Mouse (Mus musculus): Measurements from ENCODE around the gene Aknad1.

Gene Aknad1

DNA sequence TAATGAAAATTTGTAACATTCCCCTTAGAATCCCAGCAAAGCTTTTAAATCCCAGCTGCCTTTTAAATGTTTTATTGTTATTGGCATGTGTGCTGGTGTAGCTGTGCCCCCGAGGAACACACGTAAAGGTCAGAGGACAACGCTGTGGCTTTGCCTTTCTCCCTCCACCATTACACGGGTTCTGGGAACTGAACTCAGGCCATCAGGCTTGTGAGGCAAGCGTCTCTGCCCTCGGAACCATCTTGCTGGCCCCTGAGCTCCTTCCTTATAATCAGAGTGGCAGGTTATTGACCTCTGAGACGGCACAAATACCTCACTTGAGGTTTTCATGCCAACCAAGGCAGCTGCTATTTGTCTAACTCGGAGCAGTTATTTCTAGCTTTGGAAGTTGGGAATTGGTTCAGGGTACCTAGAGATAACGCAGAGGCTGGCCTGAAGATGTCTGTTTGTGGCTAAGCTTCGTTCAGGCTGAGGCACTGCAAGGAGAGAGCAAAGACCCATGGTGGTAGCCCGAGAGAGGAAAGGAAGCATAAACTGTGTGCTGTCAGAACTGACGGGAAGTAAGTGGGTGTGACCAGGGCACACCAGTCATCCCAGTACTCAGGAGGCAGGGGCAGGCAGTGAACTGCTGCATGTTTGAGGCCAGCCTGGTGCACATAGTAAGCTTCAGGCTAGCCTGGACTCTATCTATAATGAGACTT, 48.4 kb downstream of the Aknad1 start:
- DNase-seq (ENCODE audit: low read depth) = no peak

DNA sequence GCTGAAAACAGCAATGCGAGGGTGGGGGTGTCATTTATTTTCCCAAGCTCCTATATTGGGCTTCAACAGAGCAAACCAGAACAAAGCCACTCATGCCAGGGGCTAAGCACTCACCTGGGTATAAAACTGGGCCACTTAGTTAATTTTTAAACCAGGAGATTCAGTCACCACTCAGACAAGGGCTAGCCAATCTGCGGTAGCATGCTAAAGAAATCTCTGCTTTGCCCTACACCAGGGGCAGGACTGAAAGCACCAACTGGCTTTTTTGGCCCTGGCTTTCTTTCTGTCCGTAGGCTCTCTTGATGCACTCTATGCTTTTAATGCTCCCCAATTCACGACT, 49.0 kb downstream of the Aknad1 start:
- no peak for DNase-seq (ENCODE audit: low read depth)

DNA sequence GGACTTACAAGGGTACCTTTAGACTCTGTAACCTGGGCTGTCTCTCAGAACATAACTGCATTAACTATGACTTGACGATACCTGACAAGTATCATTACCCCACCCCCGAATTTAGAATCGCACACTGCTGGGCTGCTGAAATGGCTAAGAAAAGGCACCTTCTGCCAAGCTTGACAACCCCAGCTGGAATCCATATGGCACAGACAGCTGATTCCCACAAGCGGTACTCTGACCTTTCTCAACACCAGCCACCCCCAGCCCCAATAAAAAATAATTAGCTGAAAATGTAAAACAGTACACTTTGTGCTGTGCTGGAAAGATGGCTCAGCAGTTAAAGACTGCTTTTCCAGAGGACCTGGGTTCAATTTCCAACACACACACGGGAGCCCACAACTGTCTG, 49.8 kb downstream of the Aknad1 start:
- no peak for DNase-seq (ENCODE audit: low read depth)

DNA sequence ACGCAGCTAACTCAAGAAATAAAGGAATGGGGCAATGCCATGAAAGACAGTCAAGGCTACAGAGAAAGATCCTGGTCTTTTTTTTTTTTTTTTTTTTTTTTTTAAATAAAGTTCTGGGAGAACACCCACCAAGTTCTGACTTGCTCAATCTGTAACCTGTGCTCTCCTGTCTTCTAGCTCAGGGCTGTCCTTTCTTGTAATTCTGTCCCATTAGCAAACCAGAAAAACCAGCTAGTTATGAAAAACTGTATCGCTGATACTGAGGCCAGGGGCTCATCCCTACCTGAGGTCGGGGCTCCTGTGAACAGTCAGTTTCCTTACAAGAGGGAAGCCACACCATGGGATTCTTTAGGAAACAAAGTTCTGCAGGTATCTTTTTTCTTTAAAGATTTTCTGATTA, 51.0 kb downstream of the Aknad1 start:
- no peak for DNase-seq (ENCODE audit: low read depth)

DNA sequence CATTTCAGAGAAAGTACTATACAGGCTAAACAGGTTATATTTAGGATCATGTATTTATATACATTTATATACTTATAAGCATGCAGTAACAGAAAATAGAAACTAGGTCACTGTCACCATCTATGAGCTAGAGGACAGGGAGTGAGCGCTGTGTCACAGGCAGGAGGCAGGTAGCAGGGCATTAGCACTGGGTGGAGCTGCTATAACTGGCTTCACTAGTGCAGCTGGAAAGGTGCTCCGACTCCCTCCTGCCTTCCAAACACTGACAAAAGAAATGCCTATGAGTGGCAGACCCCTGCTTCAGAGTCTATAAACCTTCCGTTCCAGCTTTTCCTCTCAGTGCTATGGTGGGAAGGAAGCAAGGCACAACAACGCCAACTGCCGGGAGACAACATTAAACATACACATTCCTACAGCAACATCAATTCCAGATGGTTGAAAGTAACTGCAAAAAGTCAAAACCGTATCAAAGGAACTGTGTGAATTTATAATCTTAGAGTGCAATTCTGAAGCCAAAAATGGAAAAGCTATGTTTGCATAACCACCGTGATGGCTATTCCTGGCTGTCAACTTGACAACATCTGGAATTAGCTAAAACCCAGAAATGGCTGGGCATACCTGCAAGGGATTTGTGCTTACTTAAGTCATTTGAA, 51.7 kb downstream of the Aknad1 start:
- no peak for DNase-seq (ENCODE audit: low read depth)

DNA sequence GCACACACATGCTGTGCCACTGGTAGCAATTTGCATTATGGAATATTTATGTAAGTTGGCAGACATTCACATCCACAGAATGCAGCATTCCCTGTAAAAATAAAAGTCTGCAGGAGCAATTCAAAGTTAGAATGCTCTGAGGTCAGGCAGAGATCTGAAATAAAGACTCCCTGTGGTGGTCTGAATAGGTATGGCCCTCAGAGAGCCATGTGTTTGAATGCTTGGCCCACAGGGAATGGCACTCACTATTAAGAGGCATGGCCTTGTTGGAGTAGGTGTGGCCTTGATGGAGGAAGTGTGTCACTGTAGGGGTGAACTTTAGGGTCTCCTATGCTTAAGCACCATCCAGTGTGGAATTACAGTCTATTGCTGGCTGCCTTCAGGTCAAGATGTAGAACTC, 53.0 kb downstream of the Aknad1 start:
- no peak for DNase-seq (ENCODE audit: low read depth)

DNA sequence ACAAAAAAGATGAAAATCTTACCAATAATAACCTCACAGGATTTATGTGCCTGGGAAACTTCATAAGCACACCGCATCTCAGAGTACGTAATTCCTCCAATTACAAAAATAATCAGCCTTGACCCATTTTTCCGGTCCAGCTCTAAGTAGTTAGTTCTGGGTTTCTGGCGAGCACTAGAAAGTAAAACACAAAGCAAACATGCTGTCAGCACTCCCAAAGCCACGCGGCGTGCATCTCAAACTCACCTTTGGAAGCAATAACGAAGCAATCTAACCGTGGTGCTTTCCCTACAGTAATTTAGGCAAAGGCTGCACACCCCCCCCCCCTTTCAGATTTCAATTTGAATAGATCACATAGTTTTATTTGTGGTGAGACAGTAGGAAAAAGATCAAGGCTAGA, 55.3 kb downstream of the Aknad1 start:
- no peak for DNase-seq (ENCODE audit: low read depth)

DNA sequence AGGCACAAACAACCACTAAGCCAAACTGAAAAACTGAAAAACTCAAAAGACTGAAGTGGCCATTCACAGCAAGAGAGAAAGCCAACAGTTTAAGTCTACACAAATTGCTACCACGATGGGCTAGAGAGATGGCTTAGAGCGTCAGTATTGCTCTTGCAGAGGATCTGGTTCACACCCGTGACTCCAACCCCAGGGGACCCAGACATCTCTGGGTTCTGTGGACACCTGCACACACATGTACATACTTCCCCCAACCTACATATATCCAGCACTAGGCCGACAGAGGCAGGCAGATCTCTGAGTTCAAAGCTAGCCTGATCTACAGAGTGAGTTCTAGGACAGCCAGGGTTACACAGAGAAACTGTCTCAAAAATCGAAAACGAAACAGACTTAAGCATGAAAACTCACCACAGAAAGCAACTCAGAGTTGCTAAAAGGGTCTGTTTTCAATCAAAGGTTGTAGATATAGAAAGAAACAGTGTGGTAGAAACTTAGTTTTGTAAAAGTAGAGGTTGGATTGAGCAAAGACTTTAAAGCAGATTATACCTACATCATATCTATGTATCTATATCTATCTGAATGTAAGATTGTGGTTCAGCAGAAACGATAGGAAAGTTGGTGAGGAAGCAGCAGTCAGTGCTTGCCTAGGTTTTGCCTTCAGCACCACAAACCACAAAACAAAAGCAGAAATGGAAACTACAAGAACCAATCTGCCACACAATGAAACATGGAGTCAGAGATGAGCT, 56.3 kb downstream of the Aknad1 start:
- no peak for DNase-seq (ENCODE audit: low read depth)

DNA sequence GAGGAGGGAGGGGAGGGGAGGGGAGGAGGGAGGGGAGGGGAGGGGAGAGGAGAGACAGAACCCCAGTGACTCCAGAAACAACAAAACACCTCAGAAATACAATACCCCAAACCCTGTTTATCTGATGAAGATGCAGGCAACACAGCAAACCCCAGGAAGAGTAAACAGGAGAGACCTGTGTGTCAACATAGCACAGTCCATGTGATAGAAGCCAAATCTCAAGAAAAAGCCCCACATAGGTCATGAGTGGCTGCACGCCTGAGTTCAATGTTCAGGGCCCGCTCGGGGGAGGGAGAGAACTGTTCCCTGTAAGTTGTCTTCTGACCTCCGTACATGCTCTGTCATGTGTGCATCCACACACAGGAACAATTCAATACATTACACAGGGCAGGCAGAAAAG, 56.9 kb downstream of the Aknad1 start:
- no peak for DNase-seq (ENCODE audit: low read depth)

DNA sequence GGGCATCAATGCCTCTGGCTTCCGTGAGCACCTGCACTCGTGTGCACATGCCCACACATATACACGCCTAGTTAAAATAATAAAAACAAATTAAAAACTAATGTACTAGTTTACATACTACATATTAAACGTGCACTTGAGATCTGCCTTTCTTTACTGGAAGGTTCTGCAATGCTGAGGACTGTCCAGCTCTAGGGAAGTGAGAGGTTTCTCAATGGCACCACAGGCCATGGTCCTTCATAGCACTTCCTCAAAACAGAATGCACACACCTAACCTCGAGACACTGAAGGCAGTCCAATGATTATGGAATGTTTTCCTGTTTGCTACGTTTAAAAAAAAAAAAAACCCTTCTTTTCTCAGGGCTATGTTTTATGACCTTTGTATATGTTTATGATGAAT, 58.3 kb downstream of the Aknad1 start:
- no peak for DNase-seq (ENCODE audit: low read depth)

DNA sequence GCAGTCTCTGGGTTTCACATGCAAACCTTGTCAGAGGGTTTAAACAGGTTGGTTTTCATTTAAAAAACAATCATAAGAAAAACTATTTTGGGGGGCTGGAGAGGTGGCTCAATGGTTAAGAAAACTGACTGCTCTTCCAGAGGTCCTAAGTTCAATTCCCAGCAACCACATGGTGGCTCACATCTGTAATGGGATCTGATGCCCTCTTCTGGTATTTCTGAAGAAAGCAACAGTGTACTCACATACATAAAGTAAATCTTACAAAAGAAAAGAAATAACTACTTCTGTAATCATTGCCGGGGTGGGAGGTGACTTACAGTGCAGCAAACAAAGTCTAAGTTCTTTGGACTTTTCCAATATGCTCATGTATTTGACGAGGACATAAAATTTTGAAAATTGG, 58.9 kb downstream of the Aknad1 start:
- DNase-seq (ENCODE audit: low read depth) = no peak

DNA sequence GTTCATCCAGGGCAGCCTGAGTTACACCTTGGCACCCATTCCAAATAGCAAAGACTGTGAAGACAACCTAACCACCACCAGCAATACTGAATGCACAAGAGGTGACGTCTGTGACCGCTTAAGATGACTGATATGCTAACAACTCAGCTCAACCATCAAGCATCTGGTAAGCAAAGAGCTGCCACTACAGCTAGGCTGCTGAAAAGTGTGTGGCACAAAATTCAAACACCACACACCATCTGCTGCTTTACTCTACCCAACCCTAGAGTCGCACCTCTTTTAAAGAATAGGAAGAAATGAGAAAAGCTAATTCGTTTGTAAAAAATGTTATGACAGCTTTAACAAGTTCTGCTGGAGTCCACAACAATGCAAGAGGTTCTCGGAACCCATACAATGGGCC, 66.2 kb downstream of the Aknad1 start:
- no peak for DNase-seq (ENCODE audit: low read depth)

DNA sequence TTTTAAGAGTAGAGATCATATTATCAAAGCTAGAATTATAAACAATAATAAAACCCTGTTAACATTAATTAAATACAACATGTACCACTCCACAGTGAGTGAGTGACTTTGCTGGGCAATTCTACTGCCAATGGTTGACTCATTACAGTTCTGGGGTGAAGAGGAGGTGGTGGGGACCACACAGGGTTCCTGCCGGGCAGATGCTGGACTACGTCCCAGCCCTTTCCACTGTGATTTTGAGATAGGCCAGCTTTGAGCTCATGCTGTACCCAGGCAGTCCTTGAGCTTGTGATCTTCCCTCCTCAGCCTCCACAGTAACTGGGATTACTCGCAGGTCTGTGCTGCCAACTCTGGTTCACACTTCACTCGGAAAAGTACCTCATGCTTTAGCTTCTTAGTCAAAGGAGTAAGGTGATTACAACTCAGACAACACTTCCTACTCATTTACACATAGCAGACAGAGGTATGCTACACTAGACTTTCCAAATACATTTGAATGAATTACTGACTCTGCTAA, 71.3 kb downstream of the Aknad1 start:
- no peak for DNase-seq (ENCODE audit: low read depth)

DNA sequence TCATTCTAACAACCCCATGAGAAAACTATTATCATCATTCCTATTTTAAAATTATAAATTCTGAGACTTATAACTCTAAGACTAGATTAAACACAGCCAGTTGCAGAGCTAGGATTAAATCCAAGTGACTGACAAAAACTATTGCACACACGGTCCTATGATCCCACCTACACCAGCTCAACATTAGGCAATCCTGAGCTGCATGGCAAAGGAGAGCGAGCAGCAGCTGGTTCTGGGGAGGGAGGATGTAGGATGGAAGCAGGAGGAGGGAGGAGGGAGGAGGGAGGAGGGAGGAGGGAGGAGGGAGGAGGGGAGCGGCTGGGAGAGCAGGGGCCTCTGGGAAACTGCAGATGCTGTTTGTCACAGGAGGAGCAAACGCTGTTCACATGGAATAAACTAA, 76.2 kb downstream of the Aknad1 start:
- no peak for DNase-seq (ENCODE audit: low read depth)

DNA sequence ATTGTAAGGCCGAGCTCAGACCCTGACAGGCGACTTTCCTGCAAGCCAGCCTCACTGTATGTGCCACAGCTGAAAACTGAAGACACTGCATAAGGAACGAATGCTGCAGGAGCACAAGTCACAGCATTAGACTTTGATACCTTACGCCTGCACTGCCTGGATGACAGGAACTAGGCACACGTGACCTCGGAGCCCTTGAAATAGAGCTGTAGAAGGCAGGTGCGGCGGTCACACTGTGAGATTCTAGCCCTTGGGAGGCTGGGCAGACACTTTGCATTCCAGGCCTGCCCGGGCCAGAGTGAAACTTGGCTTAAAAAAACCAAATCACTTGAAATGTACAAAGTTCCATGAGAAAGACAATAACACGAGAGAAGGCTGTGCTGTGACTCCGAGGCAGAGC, 91.0 kb downstream of the Aknad1 start:
- DNase-seq (ENCODE audit: low read depth) = no peak

DNA sequence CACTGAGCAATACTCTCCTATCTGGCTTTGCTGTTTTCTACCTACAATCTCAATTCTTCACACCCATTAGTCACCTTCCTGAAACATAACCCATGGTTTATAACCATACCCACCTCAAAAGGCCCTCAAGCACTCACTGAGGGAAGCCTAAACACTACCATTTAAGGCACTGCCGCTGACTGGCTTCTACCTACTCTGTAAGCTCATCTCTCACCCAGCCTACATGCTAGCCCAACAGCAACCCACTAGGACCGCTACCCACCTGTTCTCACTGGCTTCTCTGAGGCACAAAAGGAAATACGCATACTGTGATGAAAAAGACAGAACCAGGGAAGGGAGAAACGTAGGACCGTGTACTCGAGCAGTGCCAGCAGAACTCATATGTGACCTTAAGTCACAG, 92.3 kb downstream of the Aknad1 start:
- no peak for DNase-seq (ENCODE audit: low read depth)
